Mouse (Mus musculus): ENCODE results near the gene Oxct1.
A peak's percentile ranks its signal among the peaks of the same experiment; 100 is the strongest.

The Oxct1 gene

GRCm38 (mm10) chr15:4026231-4026773 is at the start of gene Oxct1:
Gene Oxct1 (plus strand): TSS chr15:4026383.
- DNase-seq (ENCODE audit: extremely low read depth, insufficient read length, low spot score): peak; percentile 98

GRCm38 (mm10) chr15:3978279-3978678 is 47.9 kb upstream of the Oxct1 start:
- no peak for DNase-seq (ENCODE audit: extremely low read depth, insufficient read length, low spot score)

GRCm38 (mm10) chr15:3979061-3979848 is 46.9 kb upstream of the Oxct1 start, which contains the start of gene Fbxo4:
Gene Fbxo4 (minus strand): TSS chr15:3979573.
- DNase-seq (ENCODE audit: extremely low read depth, insufficient read length, low spot score): peak; percentile 91

- DNase-seq (ENCODE audit: extremely low read depth, insufficient read length, low spot score): no peak
These were observed 46.3 kb upstream of the Oxct1 start for GRCm38 (mm10) chr15:3979871-3980270.

GRCm38 (mm10) chr15:3982732-3983131 is 43.5 kb upstream of the Oxct1 start:
- no peak for DNase-seq (ENCODE audit: extremely low read depth, insufficient read length, low spot score)

- no peak for DNase-seq (ENCODE audit: extremely low read depth, insufficient read length, low spot score)
These were observed 41.3 kb upstream of the Oxct1 start for GRCm38 (mm10) chr15:3984876-3985275.

- no peak for DNase-seq (ENCODE audit: extremely low read depth, insufficient read length, low spot score)
These were observed 38.2 kb upstream of the Oxct1 start for GRCm38 (mm10) chr15:3987981-3988380.

GRCm38 (mm10) chr15:3994852-3995447 is 31.2 kb upstream of the Oxct1 start:
- no peak for DNase-seq (ENCODE audit: extremely low read depth, insufficient read length, low spot score)

GRCm38 (mm10) chr15:3995448-3996266 is 30.5 kb upstream of the Oxct1 start, which contains the start of gene AW549877:
Gene AW549877 (minus strand): TSS chr15:3995744.
- DNase-seq (ENCODE audit: extremely low read depth, insufficient read length, low spot score): peak; percentile 100

GRCm38 (mm10) chr15:3996267-3997010 is 29.7 kb upstream of the Oxct1 start:
- DNase-seq (ENCODE audit: extremely low read depth, insufficient read length, low spot score): no peak

GRCm38 (mm10) chr15:3999144-3999543 is 27.0 kb upstream of the Oxct1 start:
- DNase-seq (ENCODE audit: extremely low read depth, insufficient read length, low spot score): peak; percentile 32

- DNase-seq (ENCODE audit: extremely low read depth, insufficient read length, low spot score): no peak
These were observed 25.6 kb upstream of the Oxct1 start for GRCm38 (mm10) chr15:4000536-4000935.

GRCm38 (mm10) chr15:4013873-4014272 is 12.3 kb upstream of the Oxct1 start:
- DNase-seq (ENCODE audit: extremely low read depth, insufficient read length, low spot score): no peak

- DNase-seq (ENCODE audit: extremely low read depth, insufficient read length, low spot score): no peak
These were observed 5.5 kb upstream of the Oxct1 start for GRCm38 (mm10) chr15:4020711-4021110.

GRCm38 (mm10) chr15:4023747-4024146 is 2.4 kb upstream of the Oxct1 start:
- DNase-seq (ENCODE audit: extremely low read depth, insufficient read length, low spot score): no peak

- DNase-seq (ENCODE audit: extremely low read depth, insufficient read length, low spot score): peak; percentile 16
These were observed 1.3 kb upstream of the Oxct1 start for GRCm38 (mm10) chr15:4024726-4025507.

- no peak for DNase-seq (ENCODE audit: extremely low read depth, insufficient read length, low spot score)
These were observed 677 bp upstream of the Oxct1 start for GRCm38 (mm10) chr15:4025508-4025904.

- DNase-seq (ENCODE audit: extremely low read depth, insufficient read length, low spot score): peak; percentile 86
These were observed 825 bp downstream of the Oxct1 start for GRCm38 (mm10) chr15:4026831-4027584.
